Mouse (Mus musculus) stomach, embryonic 14.5 days (tissue): ENCODE results near the gene Nrm. TPM values are rescaled to one million over a fixed set of nuclear protein-coding genes. Genes with fewer than 3 reads are reported as not detected.

Experiments used
- ATAC-seq: fragments of 200-750 bp; cut with Nextera tagmentation; 2 replicates; pipeline ENCODE4 v1.8.0; 2017; ENCODE audit warnings: low read depth, moderate TSS enrichment; ENCODE audit not compliant: insufficient number of reproducible peaks, insufficient read depth, low FRiP score
- H3K27ac ChIP-seq: fragments of 300-500 bp; sonication (generic); 2 replicates; pipeline ENCODE4 v1.5.1; 2014; ENCODE audit warnings: mild to moderate bottlenecking, low read length, moderate library complexity, mixed read lengths
- H3K27me3 ChIP-seq: fragments of 300-500 bp; sonication (generic); 2 replicates; pipeline ENCODE4 v1.6.1; 2014; ENCODE audit warnings: low read length, control low read depth, mixed read lengths; ENCODE audit not compliant: control insufficient read depth, insufficient read depth
- H3K36me3 ChIP-seq: fragments of 300-500 bp; sonication (generic); 2 replicates; pipeline ENCODE4 v1.6.1; 2014; ENCODE audit warnings: mild to moderate bottlenecking, control low read depth, low read length, moderate library complexity, mixed read lengths; ENCODE audit not compliant: control insufficient read depth, insufficient read depth
- H3K4me1 ChIP-seq: fragments of 300-500 bp; sonication (generic); 2 replicates; pipeline ENCODE4 v1.6.1; 2014; ENCODE audit warnings: low read length, control low read depth, mixed read lengths; ENCODE audit not compliant: control insufficient read depth, insufficient read depth
- H3K4me2 ChIP-seq: fragments of 300-500 bp; sonication (generic); replicated peaks from 2 replicates; pipeline ENCODE4 v1.6.1; 2014; ENCODE audit warnings: low read depth, low read length, control low read depth
- H3K4me3 ChIP-seq: fragments of 300-500 bp; sonication (generic); 2 replicates; pipeline ENCODE4 v1.5.1; 2014; ENCODE audit warnings: low read depth, low read length, control low read depth
- H3K9ac ChIP-seq: fragments of 300-500 bp; sonication (generic); replicated peaks from 2 replicates; pipeline ENCODE4 v1.6.1; 2014; ENCODE audit warnings: low read depth, mild to moderate bottlenecking, control low read depth, low read length, moderate library complexity, mixed read lengths
- H3K9me3 ChIP-seq: fragments of 300-500 bp; sonication (generic); 2 replicates; pipeline ENCODE4 v1.6.1; 2016; ENCODE audit warnings: low read depth, low read length, control low read depth; ENCODE audit not compliant: control insufficient read depth
- WGBS: fragments of 180-500 bp; shearing (Covaris S2); extraction: QIAGEN DNeasy Blood & Tissue Kit; methylation state at CpG from one replicate; pipeline ENCODE4 v1.1.7; 2014; 5-methylcytosine and 5-hydroxymethylcytosine counted together
- microRNA-seq: library from miRNA; unstranded; fragments of <30 nt; microRNA quantifications from one replicate; pipeline ENCODE4, GENCODE M21; 2016
- polyA plus RNA-seq: library from polyadenylated mRNA; unstranded; fragments of >200 nt; fragmentation: Nextera tagmentation; extraction: Ambion mirVana; gene quantifications from 2 replicates; pipeline ENCODE4 v1.2.1, GENCODE M21; 2014

Nrm gene
- polyA plus RNA-seq, 1 experiment from 2014 or later = 67.1 TPM

DNA sequence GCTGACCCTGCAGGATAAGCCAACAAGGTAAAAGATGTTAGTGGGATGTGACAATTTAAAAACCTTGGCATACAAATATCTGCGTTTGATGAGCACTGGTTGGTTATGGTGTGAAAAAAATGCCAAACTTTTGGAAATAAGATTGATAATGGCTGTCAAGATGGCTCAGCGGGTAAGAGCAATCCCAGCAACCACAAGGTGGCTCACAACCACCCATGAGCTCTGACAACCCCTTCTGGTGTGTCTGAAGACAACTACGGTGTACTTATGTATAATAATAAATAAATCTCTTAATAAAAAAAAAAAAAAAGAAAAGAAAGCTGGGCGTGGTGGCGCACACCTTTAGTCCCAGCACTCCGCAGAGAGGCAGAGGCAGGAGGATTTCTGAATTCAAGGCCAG is 53.9 kb downstream of the Nrm start:
- ATAC-seq = no peak
- 75% methylated on average over 6 of the region's 6 CpGs for WGBS
- peak overlapping the region; percentile 90 for H3K4me3 ChIP-seq

More for the DNA sequence above, 53.9 kb downstream of the Nrm start:
- H3K27me3 ChIP-seq = no peaks in the 10 kb centered on the region
- peak overlapping the region; percentile 87 for H3K4me2 ChIP-seq
- peaks cover 7% of the 10 kb centered on the region; the same call in 1 of the 2 replicates for H3K4me1 ChIP-seq
- peaks cover 35% of the 10 kb centered on the region for H3K36me3 ChIP-seq
- no peaks in the 10 kb centered on the region for H3K9me3 ChIP-seq
- no peak overlapping the region for H3K9ac ChIP-seq
- no peak overlapping the region for H3K27ac ChIP-seq

Small RNAs within 50 kb of the gene (microRNA-seq; reads per million reads assigned to microRNA genes)
- gene Gm28033 = not detected

Other genes with a start within 250 kb of the Nrm start
- not detected in 2 replicates for gene Gm9573, start 234.7 kb upstream of the Nrm start, polyA plus RNA-seq
- gene Mucl3, start 217.6 kb upstream of the Nrm start, polyA plus RNA-seq = 13.2 and 13.4 TPM in 2 replicates
- 14.0 and 18.7 TPM in 2 replicates for gene Vars2, start 193.7 kb upstream of the Nrm start, polyA plus RNA-seq
- 40.1 and 42.7 TPM in 2 replicates for gene Gtf2h4, start 187.6 kb upstream of the Nrm start, polyA plus RNA-seq
- gene Ddr1, start 156.7 kb upstream of the Nrm start, polyA plus RNA-seq = 50.4 and 50.6 TPM in 2 replicates
- gene Ier3, start 39.6 kb upstream of the Nrm start, polyA plus RNA-seq = 3.7 and 5.4 TPM in 2 replicates
- 42.8 and 44.2 TPM in 2 replicates for gene Flot1, start 38.1 kb upstream of the Nrm start, polyA plus RNA-seq
- gene Tubb5, start 23.0 kb upstream of the Nrm start, polyA plus RNA-seq = 932 and 983 TPM in 2 replicates
- 18.7 and 19.2 TPM in 2 replicates for gene Mdc1, start 19.8 kb upstream of the Nrm start, polyA plus RNA-seq
- 18.8 and 20.1 TPM in 2 replicates for gene Ppp1r18, start 4.3 kb downstream of the Nrm start, polyA plus RNA-seq
- 34.0 and 38.0 TPM in 2 replicates for gene Dhx16, start 18.5 kb downstream of the Nrm start, polyA plus RNA-seq
- gene 2310061I04Rik, start 36.1 kb downstream of the Nrm start, polyA plus RNA-seq = 26.7 and 29.8 TPM in 2 replicates
- 84.1 and 98.6 TPM in 2 replicates for gene Atat1, start 48.8 kb downstream of the Nrm start, polyA plus RNA-seq
- gene Mrps18b, start 55.1 kb downstream of the Nrm start, polyA plus RNA-seq = 72.2 and 83.6 TPM in 2 replicates
- gene Ppp1r10, start 55.1 kb downstream of the Nrm start, polyA plus RNA-seq = 32.6 and 35.4 TPM in 2 replicates
- 88.0 and 92.7 TPM in 2 replicates for gene Abcf1, start 108.4 kb downstream of the Nrm start, polyA plus RNA-seq
- gene Gnl1, start 118.5 kb downstream of the Nrm start, polyA plus RNA-seq = 37.6 and 39.4 TPM in 2 replicates
- gene Prr3, start 118.9 kb downstream of the Nrm start, polyA plus RNA-seq = 26.9 and 30.6 TPM in 2 replicates
- 3.3 and 5.3 TPM in 2 replicates for gene H2-T24, start 159.2 kb downstream of the Nrm start, polyA plus RNA-seq
- 8.4 and 10.6 TPM in 2 replicates for gene H2-T23, start 171.5 kb downstream of the Nrm start, polyA plus RNA-seq
- 19.3 and 21.8 TPM in 2 replicates for gene H2-T22, start 181.4 kb downstream of the Nrm start, polyA plus RNA-seq
- not detected in 2 replicates for gene Gm6034, start 181.6 kb downstream of the Nrm start, polyA plus RNA-seq
- gene Gm11127, start 197.1 kb downstream of the Nrm start, polyA plus RNA-seq = not detected in 2 replicates